Mouse (Mus musculus): ENCODE measurements around the gene Kcna6. TPM values are rescaled to one million over a fixed set of nuclear protein-coding genes. Genes with fewer than 3 reads are reported as not detected.

The Kcna6 gene
- polyA plus RNA-seq, 1 experiment from 2014 or later = 26.5 TPM

- 41% methylated on average over 6 of the region's 6 CpGs for whole genome bisulfite sequencing
- Histone ChIP-seq H3K9me3 (replicated peaks) (no peaks in the 10 kb centered on the region), H3K9ac (replicated peaks) (no peak overlapping the region), H3K4me1 (no peaks in the 10 kb centered on the region; the same call in 1 of the 2 replicates), H3K27me3 (replicated peaks) (no peaks in the 10 kb centered on the region), H3K4me2 (no peak overlapping the region), H3K4me3 (replicated peaks) (no peak overlapping the region), H3K36me3 (no peaks in the 10 kb centered on the region), H3K27ac (replicated peaks) (no peak overlapping the region)
- no peak for ATAC-seq (ENCODE audit: low FRiP score)
Measured at GRCm38 (mm10) chr6:126666091-126666490, 74.4 kb downstream of the Kcna6 start.

- Histone ChIP-seq H3K27ac (replicated peaks) (no peak overlapping the region), H3K4me1 (no peaks in the 10 kb centered on the region; the same call in 1 of the 2 replicates), H3K9me3 (replicated peaks) (no peaks in the 10 kb centered on the region), H3K27me3 (replicated peaks) (no peaks in the 10 kb centered on the region), H3K36me3 (no peaks in the 10 kb centered on the region), H3K4me3 (replicated peaks) (no peak overlapping the region), H3K4me2 (no peak overlapping the region), H3K9ac (replicated peaks) (no peak overlapping the region)
- 56% methylated on average over 3 of the region's 3 CpGs for WGBS
- ATAC-seq (ENCODE audit: low FRiP score) = no peak
Measured at GRCm38 (mm10) chr6:126664569-126664968, 75.9 kb downstream of the Kcna6 start.

Other genes with a start within 250 kb of the Kcna6 start
- 3.1 and 4.1 TPM in 2 replicates for gene Kcna5, start 205.3 kb downstream of the Kcna6 start, polyA plus RNA-seq (2015; fragmentation: Nextera tagmentation; extraction: Ambion mirVana)
- 6.1 and 6.5 TPM in 2 replicates for gene Kcna1, start 94.3 kb downstream of the Kcna6 start, polyA plus RNA-seq (2015; fragmentation: Nextera tagmentation; extraction: Ambion mirVana)
- gene Ndufa9, start 108.5 kb upstream of the Kcna6 start, polyA plus RNA-seq (2015; fragmentation: Nextera tagmentation; extraction: Ambion mirVana) = 210 and 213 TPM in 2 replicates
- gene Akap3, start 112.4 kb upstream of the Kcna6 start, polyA plus RNA-seq (2015; fragmentation: Nextera tagmentation; extraction: Ambion mirVana) = 0.06 and 0.09 TPM in 2 replicates
- 0.09 and 0.78 TPM in 2 replicates for gene Dyrk4, start 181.2 kb upstream of the Kcna6 start, polyA plus RNA-seq (2015; fragmentation: Nextera tagmentation; extraction: Ambion mirVana)
- gene Rad51ap1, start 198.9 kb upstream of the Kcna6 start, polyA plus RNA-seq (2015; fragmentation: Nextera tagmentation; extraction: Ambion mirVana) = 11.2 and 26.5 TPM in 2 replicates
- 31.9 and 32.0 TPM in 2 replicates for gene D6Wsu163e, start 199.3 kb upstream of the Kcna6 start, polyA plus RNA-seq (2015; fragmentation: Nextera tagmentation; extraction: Ambion mirVana)

Data from neural tube, embryonic 15.5 days (tissue).